Mouse (Mus musculus): Measurements from ENCODE around the gene Slc7a14.

The Slc7a14 gene

DNA sequence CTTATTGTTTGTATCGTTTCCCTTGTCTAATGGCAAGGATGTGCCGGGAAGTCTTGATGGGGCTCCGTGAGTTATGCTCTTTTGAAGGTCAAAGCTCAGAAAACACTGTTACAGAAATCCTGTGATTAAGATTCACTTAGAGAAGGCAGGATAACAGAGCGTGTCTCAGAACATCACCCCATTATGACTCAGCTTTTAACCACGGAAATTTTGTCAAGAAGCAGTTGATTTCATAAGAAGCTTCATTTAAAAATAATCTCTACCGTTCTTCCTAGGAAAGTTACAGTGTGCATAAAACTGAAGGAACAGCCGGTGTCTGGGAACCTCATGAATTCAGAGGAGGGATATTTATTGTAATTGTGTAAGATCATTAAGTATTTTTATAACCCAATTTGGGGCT lies 90.7 kb downstream of the Slc7a14 start:
- in situ Hi-C loops (cut with MboI; ENCODE audit: low pct_unique_long_range_greater_than_20kb in 1 of 2, low sequenced_read_pairs in 2 of 2, unreplicated experiment in 1 of 2): no loop called here

DNA sequence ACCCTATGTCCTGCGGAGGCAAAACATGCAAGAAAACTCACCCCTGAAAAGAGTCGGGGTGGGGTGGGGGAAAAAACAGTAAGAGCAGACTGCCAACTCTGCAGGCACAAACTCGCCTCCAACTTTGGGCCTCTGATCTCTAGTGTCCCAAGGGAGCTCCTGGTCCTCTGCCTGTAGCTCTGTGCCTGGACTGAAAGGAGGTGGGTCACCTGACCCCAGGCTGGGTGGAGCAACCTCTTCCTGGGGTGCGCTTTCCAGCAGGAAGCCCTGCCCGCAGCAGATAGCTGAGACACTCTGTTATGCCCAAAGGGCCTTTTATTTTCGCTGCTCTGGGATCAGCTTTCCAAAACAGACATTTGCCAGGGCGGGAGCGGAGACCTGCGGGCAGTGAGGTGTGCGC lies 92.7 kb downstream of the Slc7a14 start:
- in situ Hi-C loops (cut with MboI; ENCODE audit: low pct_unique_long_range_greater_than_20kb in 1 of 2, low sequenced_read_pairs in 2 of 2, unreplicated experiment in 1 of 2): no loop called here

- in situ Hi-C loops (cut with MboI; ENCODE audit: low pct_unique_long_range_greater_than_20kb in 1 of 2, low sequenced_read_pairs in 2 of 2, unreplicated experiment in 1 of 2): no loop called here
These were observed 96.4 kb downstream of the Slc7a14 start for GRCm38 (mm10) chr3:31213802-31214201.

DNA sequence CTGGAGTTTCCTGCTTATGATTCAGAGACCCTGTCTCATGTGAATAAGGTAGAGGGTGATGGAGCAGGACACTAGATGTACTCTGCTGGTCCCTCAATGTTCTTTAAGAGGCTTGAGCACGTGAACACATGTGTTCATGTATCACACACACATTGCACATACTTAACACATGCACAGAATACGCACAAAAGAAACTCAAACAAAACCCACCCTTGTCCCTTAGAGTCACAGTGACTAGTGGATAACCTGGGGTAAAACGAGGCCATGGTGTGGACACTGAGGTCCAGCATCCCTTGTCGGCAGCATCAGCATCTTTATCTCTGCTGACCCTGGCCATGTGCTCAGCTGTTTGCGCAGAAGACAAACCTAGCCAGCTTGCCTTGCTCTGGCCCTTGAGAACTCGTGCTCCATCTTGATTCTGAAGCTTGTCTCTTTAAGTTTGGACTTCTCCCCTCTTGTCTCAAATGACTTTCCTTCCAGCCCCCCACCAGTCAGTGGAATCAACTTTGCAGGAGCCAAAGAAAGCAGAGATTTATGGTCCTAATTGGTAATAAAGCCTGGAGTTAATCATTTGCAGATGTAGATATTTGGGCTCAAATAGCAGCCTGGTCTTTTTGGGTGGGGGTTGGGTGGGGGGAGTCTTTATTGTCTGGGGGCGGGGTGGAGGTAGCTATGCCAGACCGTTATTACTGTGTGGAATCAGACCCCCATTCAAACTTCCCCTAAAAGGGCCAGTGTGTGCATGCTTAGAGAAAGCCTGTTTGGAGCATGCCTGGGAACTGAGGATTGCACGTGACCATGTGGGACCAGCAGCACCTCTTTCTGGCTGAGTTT lies 97.8 kb downstream of the Slc7a14 start:
- in situ Hi-C loops (cut with MboI; ENCODE audit: low pct_unique_long_range_greater_than_20kb in 1 of 2, low sequenced_read_pairs in 2 of 2, unreplicated experiment in 1 of 2): no loop called here

DNA sequence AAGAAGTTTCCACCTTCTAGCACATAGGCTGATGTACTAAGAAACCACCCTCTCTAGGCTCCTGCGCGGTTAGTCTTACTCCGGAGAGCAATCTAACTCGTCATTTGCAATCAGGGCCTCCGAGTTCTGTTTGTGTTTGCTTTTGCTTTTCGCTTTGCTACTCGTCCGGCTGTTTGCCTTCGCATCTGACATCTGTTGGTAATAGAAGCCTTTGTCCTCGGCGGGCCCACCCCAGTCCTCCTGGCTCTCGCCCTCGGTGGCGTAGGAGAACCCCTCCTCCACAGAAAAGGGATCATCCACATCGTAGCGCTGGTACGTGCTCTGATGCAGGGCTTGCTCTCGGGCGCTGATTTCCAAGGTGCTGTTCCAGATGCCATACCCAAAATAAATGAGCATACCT lies 101.2 kb downstream of the Slc7a14 start:
- in situ Hi-C loops (cut with MboI; ENCODE audit: low pct_unique_long_range_greater_than_20kb in 1 of 2, low sequenced_read_pairs in 2 of 2, unreplicated experiment in 1 of 2): no loop called here

DNA sequence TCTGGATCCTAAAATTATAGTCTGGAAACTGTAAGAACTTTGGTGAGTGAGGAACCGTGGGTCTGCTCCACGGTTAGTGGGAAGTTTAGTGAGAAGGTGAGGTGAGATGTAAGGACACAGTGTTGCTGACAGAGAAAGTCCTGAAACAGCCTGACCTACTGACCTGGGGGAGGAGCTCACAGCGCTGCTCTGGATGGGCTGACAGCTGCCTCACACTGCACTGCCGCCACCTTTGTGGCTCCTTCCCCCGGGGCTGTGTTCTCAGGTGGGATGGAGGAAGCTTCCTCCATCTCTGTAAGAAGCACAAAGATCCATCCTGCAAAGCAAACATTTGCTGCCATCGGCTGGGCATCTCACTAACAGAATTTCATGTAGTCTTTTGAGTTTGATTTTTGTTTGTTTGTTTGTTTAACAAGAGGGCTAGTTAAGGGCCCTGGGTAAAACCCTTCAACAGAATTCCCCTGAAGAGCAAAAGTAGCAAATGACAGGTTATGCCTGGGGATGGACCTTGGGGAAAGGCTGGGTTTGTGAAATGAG lies 101.7 kb downstream of the Slc7a14 start:
- in situ Hi-C loops (cut with MboI; ENCODE audit: low pct_unique_long_range_greater_than_20kb in 1 of 2, low sequenced_read_pairs in 2 of 2, unreplicated experiment in 1 of 2): no loop called here

DNA sequence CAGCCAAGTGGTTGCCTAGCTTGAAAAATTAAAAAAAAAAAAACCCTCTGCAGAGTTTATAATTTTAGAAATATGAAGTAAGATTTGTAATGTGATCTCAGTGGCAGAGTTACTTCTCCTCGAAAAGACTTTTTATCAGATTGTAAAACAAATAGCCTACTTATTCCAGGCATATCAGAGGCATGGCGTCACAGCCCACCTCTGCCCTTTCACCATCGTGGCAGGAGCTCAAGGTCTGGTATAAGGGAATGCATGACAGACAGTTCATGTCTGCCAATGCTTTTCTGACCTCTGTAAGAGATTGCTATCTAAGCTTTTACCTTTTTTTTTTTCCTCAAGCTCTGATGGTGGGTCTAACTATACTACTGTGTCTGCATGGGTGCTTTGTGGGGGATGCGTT lies 102.1 kb downstream of the Slc7a14 start:
- in situ Hi-C loops (cut with MboI; ENCODE audit: low pct_unique_long_range_greater_than_20kb in 1 of 2, low sequenced_read_pairs in 2 of 2, unreplicated experiment in 1 of 2): no loop called here

DNA sequence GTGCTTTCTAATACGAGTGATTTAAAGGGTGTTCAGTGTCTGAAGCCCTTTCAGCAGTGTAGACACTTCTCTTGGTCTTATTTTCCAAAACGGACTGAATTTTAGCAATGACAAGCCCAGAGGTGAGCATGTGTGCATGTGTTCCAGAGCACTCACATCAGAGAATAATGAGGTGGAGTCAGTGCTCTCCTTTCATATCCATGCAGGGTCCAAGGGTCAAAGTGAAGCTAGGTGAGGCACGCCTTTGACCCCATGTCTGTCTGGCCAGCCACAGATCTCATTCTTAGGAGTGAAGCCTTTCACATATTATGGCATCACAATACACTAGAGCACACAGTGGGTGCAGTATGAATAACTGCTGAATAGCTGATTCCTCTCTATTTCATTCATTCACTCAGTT lies 105.0 kb downstream of the Slc7a14 start:
- in situ Hi-C loops (cut with MboI; ENCODE audit: low pct_unique_long_range_greater_than_20kb in 1 of 2, low sequenced_read_pairs in 2 of 2, unreplicated experiment in 1 of 2): no loop called here

DNA sequence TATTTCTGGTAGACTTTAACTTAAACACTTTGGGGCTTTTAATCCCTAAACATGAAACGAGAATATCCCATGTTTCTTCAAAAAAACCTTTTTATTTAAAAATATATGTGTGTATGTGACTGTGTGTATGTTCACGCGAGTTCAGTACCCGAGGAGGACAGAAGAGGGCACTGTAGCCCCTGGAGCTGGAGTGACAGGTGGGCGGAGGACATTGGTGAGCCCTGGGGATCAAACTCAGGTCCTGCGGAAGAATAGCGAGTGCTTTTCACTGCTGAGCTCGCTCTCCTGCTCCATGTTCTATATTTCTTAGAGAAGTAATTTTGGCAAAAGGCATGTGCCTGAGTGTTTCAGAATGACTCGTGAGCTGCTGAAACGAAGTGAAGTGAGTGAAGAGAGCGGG lies 106.2 kb downstream of the Slc7a14 start:
- in situ Hi-C loops (cut with MboI; ENCODE audit: low pct_unique_long_range_greater_than_20kb in 1 of 2, low sequenced_read_pairs in 2 of 2, unreplicated experiment in 1 of 2): no loop called here

DNA sequence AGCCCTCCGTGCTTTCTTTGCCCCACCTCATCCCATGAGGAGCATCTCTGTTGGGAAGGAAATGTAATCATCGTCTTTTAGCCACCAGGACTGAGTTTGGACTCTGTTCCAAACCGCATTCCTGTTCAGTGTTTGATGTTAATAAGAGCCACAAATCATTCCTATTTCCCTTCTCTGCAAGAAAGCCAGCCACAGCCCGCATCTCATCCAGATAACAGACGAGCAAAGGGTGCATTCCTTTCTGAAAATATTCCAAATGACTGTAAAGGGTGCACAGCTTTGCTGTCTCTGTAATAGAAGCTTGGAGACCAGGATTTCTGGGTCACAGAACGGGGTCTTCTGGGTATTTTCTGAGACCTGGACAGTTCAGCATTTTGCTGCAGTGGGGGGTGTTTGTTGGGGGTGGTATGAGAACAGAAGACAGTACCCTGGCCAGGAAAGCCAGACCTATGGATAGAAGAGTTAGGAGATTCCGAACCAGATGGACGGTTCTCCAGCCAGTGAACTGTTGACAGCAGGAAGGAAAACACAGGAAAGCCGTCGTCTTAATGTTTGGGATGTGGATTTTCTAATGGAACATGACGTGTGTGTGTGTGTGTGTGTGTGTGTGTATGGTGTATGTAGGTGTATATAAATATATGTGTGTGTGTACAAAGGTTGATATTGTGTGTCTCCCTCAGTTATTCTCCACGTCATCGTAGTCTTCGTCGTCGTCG lies 110.9 kb downstream of the Slc7a14 start:
- in situ Hi-C loops (cut with MboI; ENCODE audit: low pct_unique_long_range_greater_than_20kb in 1 of 2, low sequenced_read_pairs in 2 of 2, unreplicated experiment in 1 of 2): no loop called here

- in situ Hi-C loops (cut with MboI; ENCODE audit: low pct_unique_long_range_greater_than_20kb in 1 of 2, low sequenced_read_pairs in 2 of 2, unreplicated experiment in 1 of 2): no loop called here
These were observed 118.8 kb downstream of the Slc7a14 start for GRCm38 (mm10) chr3:31191402-31191801.

GRCm38 (mm10) chr3:31190342-31190741 lies 119.8 kb downstream of the Slc7a14 start:
- in situ Hi-C loops (cut with MboI; ENCODE audit: low pct_unique_long_range_greater_than_20kb in 1 of 2, low sequenced_read_pairs in 2 of 2, unreplicated experiment in 1 of 2): no loop called here

- in situ Hi-C loops (cut with MboI; ENCODE audit: low pct_unique_long_range_greater_than_20kb in 1 of 2, low sequenced_read_pairs in 2 of 2, unreplicated experiment in 1 of 2): loop anchor here in 1 of 2 experiments (10.0 kb wide), 1 partner anchor 428 kb away; no protein-coding TSS in a partner anchor
These were observed 143.8 kb downstream of the Slc7a14 start for GRCm38 (mm10) chr3:31166365-31166871.

DNA sequence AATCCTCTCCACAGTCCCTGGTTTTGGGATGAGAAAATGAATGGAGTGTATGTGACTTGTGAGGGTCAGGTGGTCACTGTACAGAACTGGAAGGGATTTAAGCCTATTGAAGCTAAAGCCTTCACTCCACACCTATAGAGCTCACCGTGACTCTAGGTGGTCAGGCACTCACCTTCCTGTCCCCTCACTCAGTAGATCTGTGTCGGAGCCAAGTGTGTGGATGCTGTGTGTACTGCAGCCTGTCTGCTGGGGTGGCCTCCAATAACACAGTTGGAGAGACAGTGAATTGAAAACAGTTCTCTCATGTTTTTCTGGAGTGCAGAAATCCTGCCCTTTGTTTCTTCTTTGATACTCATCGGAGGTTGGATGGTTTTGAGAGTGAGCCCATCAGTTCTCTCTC lies 144.4 kb downstream of the Slc7a14 start:
- in situ Hi-C loops (cut with MboI; ENCODE audit: low pct_unique_long_range_greater_than_20kb in 1 of 2, low sequenced_read_pairs in 2 of 2, unreplicated experiment in 1 of 2): loop anchor here in 1 of 2 experiments (10.0 kb wide), 1 partner anchor 429 kb away; no protein-coding TSS in a partner anchor

GRCm38 (mm10) chr3:31162860-31163259 lies 147.3 kb downstream of the Slc7a14 start:
- in situ Hi-C loops (cut with MboI; ENCODE audit: low pct_unique_long_range_greater_than_20kb in 1 of 2, low sequenced_read_pairs in 2 of 2, unreplicated experiment in 1 of 2): loop anchor here in 1 of 2 experiments (10.0 kb wide), 1 partner anchor 432 kb away; no protein-coding TSS in a partner anchor

DNA sequence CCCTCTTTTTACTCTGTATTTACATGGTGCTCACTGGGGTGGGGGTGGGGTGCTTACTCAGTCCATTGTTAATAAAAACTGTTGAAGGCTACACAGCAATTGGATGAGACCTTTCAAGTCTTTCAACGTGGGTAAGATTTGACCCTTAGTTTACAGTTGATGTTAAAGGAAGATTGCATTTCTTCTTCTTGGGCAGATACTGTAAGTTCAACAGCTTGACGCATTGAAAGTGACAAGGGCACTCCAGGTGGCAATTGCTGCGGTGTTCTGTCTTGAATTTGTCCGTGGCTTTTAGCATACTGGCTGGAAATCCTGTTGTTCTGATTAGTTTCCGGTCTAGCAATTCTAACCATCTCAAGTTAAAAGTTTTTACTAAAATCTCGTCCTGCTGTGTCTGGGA lies 148.8 kb downstream of the Slc7a14 start:
- in situ Hi-C loops (cut with MboI; ENCODE audit: low pct_unique_long_range_greater_than_20kb in 1 of 2, low sequenced_read_pairs in 2 of 2, unreplicated experiment in 1 of 2): loop anchor here in 1 of 2 experiments (10.0 kb wide), 1 partner anchor 433 kb away; no protein-coding TSS in a partner anchor

DNA sequence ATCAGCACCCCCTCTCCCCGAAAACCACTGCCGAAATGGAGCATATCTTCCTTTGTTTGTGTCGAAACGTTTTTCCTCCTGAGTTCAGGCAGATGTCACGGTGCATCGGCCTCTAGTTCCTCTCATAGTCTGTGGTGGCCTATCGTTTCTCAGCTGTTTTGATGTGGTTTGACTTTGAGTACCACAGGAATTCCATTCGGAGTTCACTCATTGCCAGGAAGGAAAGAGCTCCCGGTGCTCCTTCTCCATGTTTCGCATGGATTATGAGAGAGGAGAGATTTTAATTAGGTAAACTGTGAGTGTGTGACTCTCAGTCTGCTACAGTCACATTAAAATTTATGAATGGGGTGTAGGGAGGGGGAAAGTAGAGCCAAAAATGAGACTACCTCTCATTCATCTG lies 150.1 kb downstream of the Slc7a14 start:
- in situ Hi-C loops (cut with MboI; ENCODE audit: low pct_unique_long_range_greater_than_20kb in 1 of 2, low sequenced_read_pairs in 2 of 2, unreplicated experiment in 1 of 2): loop anchor here in 1 of 2 experiments (10.0 kb wide), 1 partner anchor 435 kb away; no protein-coding TSS in a partner anchor

DNA sequence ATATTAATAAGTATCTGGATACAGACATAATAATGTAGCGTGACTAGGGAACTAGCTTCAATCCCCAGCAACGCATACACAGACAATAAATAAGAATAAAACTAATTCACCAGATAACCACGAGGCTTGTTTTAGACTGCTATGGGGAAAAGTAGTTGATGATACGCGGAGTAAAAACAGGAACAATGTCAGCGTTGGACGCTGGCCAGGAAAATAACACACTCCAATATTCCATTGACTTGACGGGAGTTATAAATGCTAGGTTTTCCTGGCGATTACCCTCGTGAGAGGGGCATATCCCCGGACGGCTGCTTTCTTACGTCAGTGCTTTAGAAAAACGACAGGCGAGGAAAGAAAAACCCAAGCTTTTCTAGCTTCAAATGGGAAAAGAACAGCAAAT lies 152.4 kb downstream of the Slc7a14 start:
- in situ Hi-C loops (cut with MboI; ENCODE audit: low pct_unique_long_range_greater_than_20kb in 1 of 2, low sequenced_read_pairs in 2 of 2, unreplicated experiment in 1 of 2): no loop called here

DNA sequence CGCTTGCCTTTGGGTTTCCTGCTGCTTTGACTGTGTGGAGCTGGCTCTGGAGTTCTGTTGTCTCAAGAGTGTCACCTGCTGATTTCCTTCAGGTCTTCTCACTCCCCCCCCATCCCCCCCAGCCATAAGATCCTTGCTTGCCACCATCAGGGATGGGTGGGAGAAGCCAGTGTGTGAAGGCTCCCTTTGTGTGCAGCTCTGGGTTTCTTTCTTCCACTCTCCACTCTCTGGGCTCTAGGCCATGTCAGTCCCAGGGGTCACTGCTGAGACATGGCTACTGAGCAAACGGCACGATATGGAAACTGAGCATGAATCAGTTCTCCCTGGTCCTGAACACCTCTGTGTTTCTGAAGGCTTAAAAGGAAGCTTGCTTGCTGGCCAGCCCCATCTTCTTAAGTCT lies 154.1 kb downstream of the Slc7a14 start:
- in situ Hi-C loops (cut with MboI; ENCODE audit: low pct_unique_long_range_greater_than_20kb in 1 of 2, low sequenced_read_pairs in 2 of 2, unreplicated experiment in 1 of 2): no loop called here

Measured in mouse embryonic stem cell (cell line).